Mouse (Mus musculus): ENCODE data around the gene Rex1bd.
"Not testable (repeated sequence)": the region's sequence is repeated elsewhere in the genome, so short reads cannot be mapped to it uniquely, and the experiment has no call there.

The Rex1bd gene

DNA sequence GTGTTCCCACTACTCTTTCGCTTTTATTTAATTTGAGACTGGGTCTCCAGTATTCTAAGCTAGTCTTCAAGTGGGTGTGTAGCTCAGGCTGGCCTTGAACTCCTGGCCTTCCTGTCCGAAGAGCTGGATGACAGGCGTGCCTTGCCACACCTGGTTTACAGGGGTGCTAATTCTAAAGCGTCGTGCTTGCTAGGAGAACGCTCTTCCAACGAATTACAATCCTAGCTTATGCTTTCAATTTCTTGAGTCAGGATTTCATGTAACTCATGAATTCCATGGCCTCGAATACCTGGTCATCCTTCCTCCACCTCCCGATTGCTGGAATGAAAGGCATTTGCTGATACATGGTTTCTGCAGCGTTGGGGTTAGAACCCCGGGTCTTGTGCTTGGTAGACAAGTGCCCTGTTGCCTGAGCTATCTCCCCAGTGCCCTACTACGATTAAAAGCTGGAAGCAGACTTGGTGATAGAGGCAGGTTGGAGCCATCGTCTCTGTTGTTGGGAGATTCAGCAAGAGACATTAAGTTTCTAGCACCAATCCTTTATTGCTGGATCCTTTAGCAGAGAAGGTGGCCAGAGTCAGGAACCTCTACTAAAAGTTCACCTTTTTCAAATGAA, 21.7 kb upstream of the Rex1bd start:
- DNase-seq, result no peak

DNA sequence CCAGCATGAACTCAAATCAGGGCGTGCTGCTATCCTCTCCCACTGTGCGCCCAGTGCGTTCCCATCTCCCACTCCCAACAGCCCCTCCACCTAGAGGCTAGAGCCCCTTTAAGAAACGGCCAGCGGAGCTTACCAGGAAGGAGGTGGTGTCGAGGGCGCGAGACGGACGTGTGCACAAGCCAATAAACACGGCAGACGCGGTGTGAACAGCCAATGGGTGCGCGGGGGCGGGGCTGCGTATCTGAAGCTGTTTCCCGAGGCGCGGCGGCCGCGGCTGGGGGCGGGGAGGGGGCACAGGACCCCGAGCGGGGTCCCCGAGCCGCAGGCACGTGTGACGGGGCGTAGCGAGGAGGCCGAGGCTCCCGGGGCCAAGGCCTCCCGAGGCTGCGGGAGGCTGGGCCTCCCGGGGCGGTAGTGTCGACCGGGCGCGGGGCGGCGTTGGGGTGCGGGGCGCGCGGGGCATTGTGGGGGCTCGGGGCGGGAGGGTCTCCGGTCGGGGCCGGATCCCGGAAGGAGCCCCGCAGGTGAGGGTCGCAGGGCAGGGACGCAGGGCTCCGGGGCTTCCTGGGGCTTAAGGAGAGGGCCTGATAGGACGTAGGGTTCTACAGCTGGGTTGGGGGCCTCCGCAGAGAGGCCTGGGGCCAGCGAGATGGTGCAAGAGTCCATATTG, 21.1 kb upstream of the Rex1bd start, which contains the start of the genes Fkbp8 and Kxd1:
TSS of gene Fkbp8 (plus strand) at position 213 of the 670 bp plus-strand sequence.
TSS of gene Kxd1 (minus strand) at position 445 of the 670 bp plus-strand sequence.
- peak; percentile 98 to 99 for DNase-seq

GRCm38 (mm10) chr8:70527111-70527511, 20.6 kb upstream of the Rex1bd start:
- no peak for DNase-seq

- DNase-seq, result peak; percentile 96 to 97
Observed at GRCm38 (mm10) chr8:70522592-70523403, 16.2 kb upstream of the Rex1bd start.

DNA sequence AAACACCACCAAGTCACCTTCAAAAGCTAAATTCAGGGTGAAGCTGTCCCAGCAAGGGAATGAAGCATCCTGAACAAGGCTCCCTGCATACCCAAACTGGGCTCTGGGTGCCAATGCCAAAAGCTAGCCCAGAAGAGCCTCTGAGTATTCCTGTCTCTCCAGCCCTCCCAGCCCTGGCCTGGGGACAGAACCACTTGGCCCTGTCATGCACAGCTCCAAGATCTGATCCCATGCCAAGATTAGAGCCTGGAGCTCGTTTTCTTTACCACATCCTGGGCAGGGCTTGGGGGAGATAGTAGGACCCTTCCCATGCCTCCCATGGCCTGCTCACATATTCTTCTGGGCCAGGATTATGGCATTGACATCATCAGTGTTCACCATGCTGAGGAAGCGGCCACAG, 13.1 kb upstream of the Rex1bd start:
- no peak for DNase-seq

- DNase-seq, result no peak
Observed at GRCm38 (mm10) chr8:70519043-70519442, 12.5 kb upstream of the Rex1bd start.

DNA sequence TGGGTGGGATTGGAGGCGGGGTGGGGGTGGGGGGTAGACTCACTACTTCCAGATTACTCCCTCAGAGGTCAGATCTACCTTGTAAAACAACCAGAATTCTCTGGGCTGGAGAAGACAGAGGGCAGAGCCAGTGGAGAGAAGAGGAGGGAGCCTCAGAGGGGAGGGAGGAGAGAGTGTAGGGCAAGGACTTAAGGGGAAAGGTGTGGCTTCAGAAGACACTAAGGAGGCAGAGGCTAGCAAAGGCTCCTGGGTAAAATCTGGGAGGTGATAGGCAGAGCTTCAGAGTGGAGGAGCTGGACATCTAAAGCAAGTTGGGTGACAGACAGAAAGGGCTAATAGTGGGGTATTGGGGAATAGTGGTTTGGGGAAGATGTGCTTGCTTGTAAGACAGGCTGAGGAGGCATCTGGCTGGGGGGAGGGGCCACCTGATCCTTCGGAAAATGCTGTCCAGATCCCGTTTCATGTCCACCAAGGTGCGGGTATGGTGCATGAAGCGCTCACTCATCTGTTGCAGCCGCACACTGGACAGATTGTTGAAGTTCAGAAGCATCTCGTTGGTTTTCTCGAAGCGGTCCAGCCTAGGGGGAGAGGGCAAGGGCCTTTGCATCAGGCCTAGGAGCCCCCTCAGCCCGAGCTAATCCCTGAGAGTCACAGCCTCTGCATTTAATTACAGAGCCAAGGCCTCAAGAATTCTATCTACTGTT, 11.5 kb upstream of the Rex1bd start:
- DNase-seq, result no peak

- DNase-seq, result peak in 1 of 2 experiments; percentile 49
Observed at GRCm38 (mm10) chr8:70513441-70513840, 6.9 kb upstream of the Rex1bd start.

DNA sequence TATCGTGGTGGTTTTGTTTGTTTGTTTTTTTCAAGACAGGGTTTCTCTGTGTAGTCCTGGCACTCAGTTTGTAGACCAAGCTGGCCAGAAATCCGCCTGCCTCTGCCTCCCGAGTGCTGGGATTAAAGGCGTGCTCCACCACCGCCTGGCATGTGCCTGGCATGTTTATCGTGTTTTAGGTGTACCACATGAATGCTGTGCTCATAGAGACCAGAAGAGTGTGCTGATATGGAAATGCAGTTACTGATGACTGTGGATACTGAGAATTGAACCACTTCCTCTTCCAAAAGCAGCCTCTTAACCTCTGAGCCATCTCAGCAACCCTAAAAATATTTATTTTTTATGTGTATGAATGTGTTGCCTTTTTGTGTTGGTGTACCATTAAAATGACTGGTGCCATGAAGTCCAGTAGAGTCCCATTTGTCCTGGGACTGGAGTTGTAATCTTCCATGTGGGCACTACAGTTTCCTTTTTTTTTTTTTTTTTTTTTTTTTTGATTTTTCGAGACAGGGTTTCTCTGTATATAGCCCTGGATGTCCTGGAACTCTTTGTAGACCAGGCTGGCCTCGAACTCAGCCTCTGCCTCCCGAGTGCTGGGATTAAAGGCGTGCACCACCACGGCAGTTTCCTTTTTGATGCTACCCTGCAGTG, 5.8 kb upstream of the Rex1bd start:
- DNase-seq, result no peak

- no peak for DNase-seq
Observed at GRCm38 (mm10) chr8:70511770-70512169, 5.2 kb upstream of the Rex1bd start.

DNA sequence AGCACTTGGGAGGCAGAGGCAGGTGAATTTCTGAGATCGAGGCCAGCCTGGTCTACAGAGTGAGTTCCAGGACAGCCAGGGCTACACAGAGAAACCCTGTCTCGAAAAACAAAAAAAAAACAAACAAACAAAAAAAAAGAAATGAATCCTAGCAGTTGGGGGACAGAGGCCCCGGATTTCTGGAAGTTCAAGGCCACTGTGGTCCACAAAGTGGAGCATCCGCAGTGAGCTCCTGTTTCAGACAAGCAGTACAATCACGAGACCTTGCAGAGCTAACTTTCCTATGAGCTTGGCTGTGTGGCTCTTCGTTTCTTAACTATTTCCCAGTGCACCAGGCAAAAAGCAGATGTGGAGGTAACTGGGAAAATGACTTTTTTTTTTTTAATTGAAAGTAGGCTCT, 4.6 kb upstream of the Rex1bd start:
- DNase-seq, result not testable (repeated sequence)

GRCm38 (mm10) chr8:70510228-70510915, 3.8 kb upstream of the Rex1bd start, which contains the start of gene Uba52:
Uba52 (minus strand) TSS chr8:70510801.
- DNase-seq, result peak; percentile 97

DNA sequence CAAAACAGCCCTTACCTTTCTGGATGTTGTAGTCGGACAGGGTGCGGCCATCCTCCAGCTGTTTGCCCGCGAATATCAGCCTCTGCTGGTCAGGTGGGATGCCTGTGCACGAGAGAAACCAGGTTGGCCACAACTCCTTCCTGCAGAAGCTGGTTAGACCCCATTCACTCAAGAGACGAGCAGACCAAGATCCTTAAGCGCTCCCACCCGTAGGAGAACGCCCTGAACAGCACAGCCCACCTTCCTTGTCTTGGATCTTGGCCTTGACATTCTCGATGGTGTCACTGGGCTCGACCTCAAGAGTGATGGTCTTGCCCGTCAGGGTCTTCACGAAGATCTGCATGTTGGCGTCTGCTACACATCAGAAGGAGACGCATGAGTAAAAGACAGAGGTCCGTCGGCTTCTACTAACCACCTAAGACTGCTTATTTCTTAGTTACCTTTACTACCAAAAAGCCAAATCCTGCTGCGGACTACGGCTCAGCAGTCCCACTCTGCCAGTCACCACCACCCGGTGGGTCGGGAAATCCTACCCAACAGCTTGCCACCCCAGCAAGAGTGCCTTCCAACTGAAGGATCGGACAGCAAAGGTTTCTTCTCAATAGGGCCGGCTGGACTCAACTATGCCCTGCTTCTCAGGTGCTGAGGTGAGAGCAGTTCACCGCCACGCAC, 2.9 kb upstream of the Rex1bd start:
- DNase-seq, result no peak

GRCm38 (mm10) chr8:70507027-70507393, 458 bp upstream of the Rex1bd start:
- DNase-seq, result no peak

- peak in 1 of 2 experiments; percentile 36 for DNase-seq
Observed at GRCm38 (mm10) chr8:70505698-70506327, 739 bp downstream of the Rex1bd start.

DNA sequence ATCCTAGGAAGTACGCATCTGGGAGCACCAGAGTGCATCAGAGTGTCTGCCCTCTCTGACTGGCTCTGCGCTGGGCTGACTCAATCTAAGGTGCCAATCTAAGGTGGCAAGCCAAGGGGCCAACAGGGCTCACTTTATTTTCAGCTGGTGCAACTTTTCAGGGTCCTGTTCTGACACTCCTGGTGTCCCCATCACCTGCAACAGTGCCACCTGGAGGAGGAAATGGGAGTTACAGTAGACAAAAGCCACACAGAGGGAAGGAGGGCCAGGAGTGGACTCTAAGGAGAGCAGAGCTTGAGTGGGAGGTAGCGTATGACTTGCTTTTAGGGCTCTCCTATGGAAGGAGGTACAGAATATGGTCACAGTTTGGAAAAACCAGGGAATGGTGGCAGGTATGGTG, 1.7 kb downstream of the Rex1bd start:
- DNase-seq, result peak; percentile 65 to 90

GRCm38 (mm10) chr8:70504291-70504716, 2.2 kb downstream of the Rex1bd start:
- DNase-seq, result peak; percentile 49 to 74

DNA sequence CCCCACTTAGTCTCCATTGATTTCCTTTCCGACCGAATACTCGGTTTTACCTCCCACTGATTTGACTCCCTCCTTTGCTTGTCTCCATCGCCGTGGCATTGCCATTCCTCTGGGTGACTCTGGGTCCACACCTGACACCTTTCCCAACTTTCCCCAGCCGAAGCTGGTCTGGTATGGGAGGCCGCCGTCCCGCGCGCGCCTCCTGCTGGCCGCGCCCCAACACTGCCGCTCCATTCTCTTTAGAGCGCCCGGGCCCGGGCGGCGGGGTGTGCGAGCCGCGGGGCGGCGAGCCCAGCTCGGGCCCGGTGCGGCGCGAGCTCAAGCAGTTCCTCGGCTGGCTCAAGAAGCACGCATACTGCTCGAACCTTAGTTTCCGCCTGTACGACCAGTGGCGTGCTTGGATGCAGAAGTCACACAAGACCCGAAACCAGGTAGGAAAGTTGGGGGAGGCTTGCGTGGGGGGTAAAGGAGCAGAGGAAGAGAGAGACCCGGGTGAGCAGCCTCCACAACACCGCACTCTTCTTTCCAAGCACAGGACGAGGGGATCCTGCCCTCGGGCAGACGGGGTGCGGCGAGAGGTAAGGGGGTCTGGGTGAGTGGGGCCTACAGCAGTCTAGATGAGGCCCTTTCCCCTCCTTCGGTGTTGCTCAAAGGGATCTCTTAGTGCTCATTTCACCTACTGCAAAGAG, 3.3 kb downstream of the Rex1bd start:
- DNase-seq, result peak; percentile 63 to 83

- no peak for DNase-seq
Observed at GRCm38 (mm10) chr8:70502540-70502939, 4.0 kb downstream of the Rex1bd start.
